16 mouse cellular contexts compared by ENCODE assay signal in genomic region chr10:89430751-89431150, GRCm38 (mm10). TPM values are rescaled to one million over a fixed set of nuclear protein-coding genes. Genes with fewer than 3 reads are reported as not detected.
DNase-seq lines count a peak whose midpoint lies in the region; TF ChIP-seq lines count a peak whose summit lies in the region.
"Had no signal": no experiment of that assay in that cellular context is flagged by ENCODE, and none has a peak within 500 bp of the region (broad histone marks: within the 10 kb centered on the region; RNA-seq: fewer than 3 reads in every experiment).

No protein-coding gene starts in this region.

- H3K27me3 ChIP-seq in heart, adult 2 months (ENCODE audit: control insufficient read depth, insufficient read depth, low read length) = no peaks in the 10 kb centered on the region
- H3K27me3 ChIP-seq: CH12.LX, Patski had no signal

- WGBS in heart, adult 2 months = 93% methylated on average over 7 of the region's 7 CpGs

- TF ChIP-seq CTCF in heart, adult 2 months (IDR thresholded peaks at IDR 0.05) = no peak

- no peak for TF ChIP-seq EP300 in heart, adult 2 months (IDR thresholded peaks at IDR 0.05; ENCODE audit: insufficient read depth, low read depth, low read length)

- TF ChIP-seq POLR2A in heart, adult 2 months (IDR thresholded peaks at IDR 0.05; ENCODE audit: insufficient read depth, low read depth, low read length) = no peak

- DNase-seq in heart, adult 11 months = peak; percentile 55
- no peak for DNase-seq in heart, adult 2 months
- DNase-seq: adrenal gland, adult 2 months; adrenal gland, adult 8-10 months; adrenal gland, postnatal 10 days; adrenal gland, postnatal 14 days; adrenal gland, postnatal 25 days; adrenal gland, postnatal 36 days; B cell, adult 2 months; cerebellum, adult 11 months; cerebellum, adult 11-12 months; cerebellum, adult 18-20 months; cerebellum, adult 2 months had no signal

- no peak overlapping the region for H3K4me3 ChIP-seq in heart, adult 2 months

- H3K9ac ChIP-seq in heart, adult 2 months (ENCODE audit: low read depth, low read length) = no peak overlapping the region

- intact Hi-C loops in heart, adult 2 months (cut with DNase I) = no loop called here

- peaks cover 1% of the 10 kb centered on the region; the same call in 1 of the 2 replicates for H3K4me1 ChIP-seq in heart, adult 2 months (ENCODE audit: control insufficient read depth, insufficient read depth, low read length)

- no peaks in the 10 kb centered on the region for H3K79me2 ChIP-seq in heart, adult 2 months (replicated peaks; ENCODE audit: control insufficient read depth, insufficient read depth, low read length)

- H3K36me3 ChIP-seq in heart, adult 2 months (ENCODE audit: control insufficient read depth, insufficient read depth, low read length) = no peaks in the 10 kb centered on the region
- H3K36me3 ChIP-seq: G1E had no signal

- H3K27ac ChIP-seq in heart, adult 2 months = no peak overlapping the region

RNA-seq across cellular contexts. Expression of gene Gas2l3, which starts 13.0 kb away (rescaled TPM):
- total RNA-seq in heart, adult 2 months (2021) = 1 to 10 TPM; 1.0 to 2.8 TPM
- polyA plus RNA-seq in heart, adult 2 months (2012; rRNA removed) = 0.59 and 1.8 TPM in 2 replicates
- polyA plus RNA-seq: G1E had no signal
